Mouse (Mus musculus) stomach, postnatal 0 days (tissue): ENCODE measurements at regions not wholly inside any gene's neighbourhood (a gene's known extent, or its start where the extent isn't known, plus 50 kb on each side); places are given as distances from the start of the nearest gene placed in this dataset.

Source experiments
- CTCF ChIP-seq: IDR thresholded peaks from 2 replicates; pipeline ENCODE4 v1.5.1; 2016; ENCODE audit warnings: antibody characterized with exemption, low read depth, mild to moderate bottlenecking, moderate library complexity
- EP300 ChIP-seq: optimal IDR thresholded peaks from 2 replicates; pipeline ENCODE3; 2016; ENCODE audit warnings: antibody characterized with exemption

DNA sequence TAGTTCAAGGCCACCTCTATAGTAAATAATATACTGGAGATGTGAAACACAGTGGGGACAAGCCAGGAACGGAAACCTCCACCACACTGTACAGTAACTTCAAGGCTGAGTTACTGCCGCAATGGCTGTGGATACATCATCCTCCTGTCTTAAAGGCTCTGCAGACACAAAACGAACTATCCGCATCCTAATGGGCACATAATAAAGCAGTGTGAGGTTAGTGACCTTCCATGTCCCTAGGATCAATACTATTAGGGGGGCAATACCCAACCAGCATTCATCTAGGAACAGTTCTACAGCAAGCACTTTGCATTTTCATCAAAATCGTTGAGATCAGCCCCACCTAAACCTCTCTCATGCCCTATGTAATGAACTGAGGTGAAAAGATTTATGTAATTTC is 142.4 kb upstream of the Zfand5 start:
- TF ChIP-seq CTCF (no peak), EP300 (no peak)
